Mouse (Mus musculus) Muller cell, postnatal 12 days (primary cell): ENCODE measurements around the gene Lef1.

ENCODE experiments used
- DNase-seq: peaks from one replicate; pipeline ENCODE4 v3.0.0-alpha.2; 2015; ENCODE audit errors: inconsistent ontology term

Lef1 gene

GRCm38 (mm10) chr3:131248444-131248843, 138.2 kb downstream of the Lef1 start:
- no peak for DNase-seq

- DNase-seq: no peak
Measured at GRCm38 (mm10) chr3:131250283-131250682, 140.0 kb downstream of the Lef1 start.

GRCm38 (mm10) chr3:131250978-131251377, 140.7 kb downstream of the Lef1 start:
- no peak for DNase-seq

DNA sequence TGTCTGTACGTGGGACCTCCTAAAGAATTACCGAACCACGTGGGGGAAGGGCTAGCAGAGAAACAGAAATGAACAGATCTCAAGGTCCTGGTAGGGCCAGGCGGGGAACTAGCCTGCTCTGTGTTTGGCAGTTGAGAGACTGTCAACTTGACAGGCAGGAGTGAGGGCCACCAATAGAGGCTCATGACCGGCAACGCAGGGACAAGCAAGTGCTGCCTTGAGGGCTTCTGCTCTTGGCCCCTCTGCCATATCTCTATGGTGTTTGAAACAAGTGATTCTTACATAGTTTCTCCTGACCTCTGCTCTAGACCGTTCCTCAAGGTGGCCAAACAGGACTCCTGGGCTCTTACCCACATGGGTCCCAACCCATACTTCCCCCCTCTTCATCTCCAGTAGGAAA, 141.3 kb downstream of the Lef1 start:
- no peak for DNase-seq

- peak; percentile 17 for DNase-seq
Measured at GRCm38 (mm10) chr3:131254991-131255390, 144.7 kb downstream of the Lef1 start.

GRCm38 (mm10) chr3:131255399-131255981, 145.2 kb downstream of the Lef1 start:
- DNase-seq: no peak

GRCm38 (mm10) chr3:131258921-131259320, 148.7 kb downstream of the Lef1 start:
- no peak for DNase-seq

GRCm38 (mm10) chr3:131259392-131259965, 149.2 kb downstream of the Lef1 start:
- DNase-seq: no peak

DNA sequence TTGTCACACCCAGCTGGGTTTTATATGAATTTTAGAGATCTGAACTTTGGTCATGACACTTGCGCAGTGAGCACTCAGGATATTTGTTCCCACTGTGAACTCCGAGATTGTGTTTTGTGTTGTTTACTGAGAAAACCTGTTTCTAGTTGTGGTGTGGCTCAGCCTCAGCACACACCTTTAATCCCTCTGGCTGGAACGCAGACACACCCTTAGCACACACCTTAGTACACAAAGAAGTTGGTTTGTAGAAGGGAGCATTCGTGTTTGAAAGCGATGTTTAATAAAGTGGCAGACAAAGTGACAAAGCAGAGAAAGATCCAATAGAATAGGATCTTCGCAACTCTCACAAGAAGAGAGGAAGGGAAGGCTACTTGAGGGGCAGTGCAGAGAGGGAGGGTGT, 150.1 kb downstream of the Lef1 start:
- DNase-seq: no peak

- DNase-seq: no peak
Measured at GRCm38 (mm10) chr3:131263766-131264486, 153.7 kb downstream of the Lef1 start.

DNA sequence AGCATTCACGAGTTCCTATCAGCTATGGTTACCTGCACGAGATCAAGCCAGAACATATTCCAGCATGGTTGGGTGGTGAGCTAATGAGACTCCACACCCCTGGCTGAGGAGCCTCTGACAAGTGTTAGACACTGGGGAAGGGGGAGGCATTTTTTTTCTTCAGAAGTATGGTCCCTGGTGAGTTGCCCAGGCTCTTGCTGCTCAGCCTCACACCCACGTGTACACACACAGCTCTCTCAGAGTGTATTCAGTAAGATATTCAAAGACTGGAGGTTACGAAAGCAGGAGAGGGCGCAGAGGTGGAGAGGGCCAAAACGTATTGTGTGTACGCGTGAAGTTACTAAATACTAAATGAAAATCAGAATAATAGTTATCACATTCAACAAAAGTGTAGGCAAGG, 155.2 kb downstream of the Lef1 start:
- DNase-seq: no peak

GRCm38 (mm10) chr3:131266366-131267050, 156.2 kb downstream of the Lef1 start:
- DNase-seq: no peak

- no peak for DNase-seq
Measured at GRCm38 (mm10) chr3:131270381-131270780, 160.1 kb downstream of the Lef1 start.

DNA sequence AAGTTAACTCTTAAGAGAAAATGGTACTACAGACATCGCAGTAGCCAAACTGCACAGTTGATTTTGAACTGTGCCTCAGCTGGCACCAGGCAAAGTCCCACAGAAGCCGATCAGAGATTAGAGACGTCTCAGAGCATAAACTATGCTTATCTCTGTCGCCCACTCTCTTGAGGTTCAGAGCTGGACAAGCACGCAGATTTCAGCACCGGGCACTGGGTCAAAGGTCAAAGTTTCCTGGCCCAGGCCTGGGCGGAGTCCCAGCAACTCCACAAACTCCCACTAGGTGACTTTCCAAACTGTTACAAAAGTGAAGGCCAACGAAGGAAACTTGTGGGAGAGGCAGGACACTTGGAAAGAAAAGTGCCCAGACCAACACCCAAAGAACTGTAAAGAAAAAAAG, 160.9 kb downstream of the Lef1 start:
- DNase-seq: peak; percentile 55

DNA sequence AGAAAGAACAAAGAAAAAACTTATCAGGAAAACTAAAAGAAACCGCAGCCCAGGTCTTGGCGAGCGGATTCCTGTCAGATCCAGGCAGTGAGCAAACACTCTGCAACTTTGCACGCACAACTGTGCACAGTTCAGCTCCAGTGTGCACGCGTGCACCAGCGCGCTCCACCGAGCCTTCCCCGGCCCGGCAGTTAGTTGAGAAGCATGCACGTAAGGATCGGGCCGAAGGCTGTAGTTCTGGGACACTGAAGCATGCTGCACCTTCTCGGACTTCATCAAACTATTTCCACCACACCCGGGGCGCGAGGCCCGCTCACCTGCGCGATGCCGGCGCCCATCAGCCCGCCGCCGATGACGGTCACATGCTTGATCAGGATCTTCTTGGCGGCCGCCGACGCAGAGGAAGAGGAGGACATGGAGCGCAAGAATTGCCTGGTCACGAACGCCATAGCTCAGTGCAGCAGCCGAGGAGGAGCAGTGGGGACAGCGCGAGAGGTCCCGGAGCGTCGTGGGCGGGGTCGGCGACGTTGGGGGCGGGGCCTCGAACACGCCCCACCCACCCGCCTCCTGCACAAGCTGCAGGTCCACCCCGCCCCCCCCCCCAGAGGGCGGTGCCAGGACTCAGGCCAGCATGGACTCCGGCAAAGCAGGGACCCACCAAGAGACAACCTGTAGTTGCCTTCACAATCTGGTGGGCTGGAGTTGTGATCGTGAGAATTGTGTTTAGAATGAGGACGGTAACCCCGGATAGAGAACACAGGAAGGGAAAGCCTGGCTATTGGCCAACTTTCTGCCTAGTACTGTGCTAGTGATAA, 161.5 kb downstream of the Lef1 start, which contains the start of gene Hadh:
Hadh (minus strand) TSS at position 543 of the 815 bp plus-strand sequence.
- peak; percentile 94 for DNase-seq

DNA sequence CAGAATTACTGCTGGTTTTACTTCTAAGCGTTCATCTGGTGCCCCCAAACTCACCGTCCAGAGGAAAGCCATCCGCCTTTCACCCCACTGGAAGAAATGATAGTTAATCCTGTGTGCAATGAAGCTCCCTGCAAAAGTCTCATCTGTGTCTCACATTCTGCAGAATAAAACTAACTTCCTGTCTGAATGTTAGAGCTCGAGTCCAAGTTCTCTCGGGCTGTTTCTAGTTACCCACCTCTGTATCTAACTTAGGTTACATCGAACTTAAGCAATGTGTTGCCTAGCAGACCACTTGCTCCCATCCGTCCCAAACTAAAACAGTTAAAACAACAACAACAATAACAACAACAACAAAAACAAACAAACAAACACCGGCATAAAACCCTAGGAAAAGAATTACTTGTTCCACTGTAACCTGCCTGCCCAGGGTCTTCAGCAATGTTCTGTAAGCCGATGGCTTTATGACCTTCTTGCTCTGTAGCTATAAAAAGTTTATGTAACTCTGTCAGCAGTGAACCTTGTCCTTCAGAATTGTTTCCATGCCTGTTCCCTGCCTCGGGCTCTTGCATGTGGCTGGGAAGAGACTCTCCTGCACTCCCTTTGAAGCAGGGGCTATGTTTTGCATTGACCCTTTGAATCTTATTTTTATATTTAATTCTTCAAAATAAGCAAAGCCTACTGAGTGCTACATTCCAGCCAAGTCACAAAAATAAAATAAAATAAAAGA, 162.3 kb downstream of the Lef1 start:
- DNase-seq: no peak
